Mouse (Mus musculus): Measurements from ENCODE around the gene Paxbp1. TPM values are rescaled to one million over a fixed set of nuclear protein-coding genes. Genes with fewer than 3 reads are reported as not detected.

Paxbp1 gene
- total and polyA plus RNA-seq, 2 experiments from 2014 or later = 18.8 to 30.6 TPM

- no peak overlapping the region for H3K4me3 ChIP-seq (ENCODE audit: low read depth, low read length)
- WGBS = 60% methylated on average over 8 of the region's 8 CpGs
- H3K9ac ChIP-seq (replicated peaks; ENCODE audit: low read depth, low read length) = no peak overlapping the region
- DNase-seq (ENCODE audit: low spot score) = no peak
- 0 out of 2 replicates have a peak, but pooled peaks cover 5% of the 10 kb centered on the region for H3K27me3 ChIP-seq (ENCODE audit: control insufficient read depth, insufficient read depth, low read length)
- H3K36me3 ChIP-seq (replicated peaks; ENCODE audit: control insufficient read depth, insufficient read depth, low read length) = no peaks in the 10 kb centered on the region
- H3K4me2 ChIP-seq (ENCODE audit: low read depth, low read length) = no peak overlapping the region
- no peak overlapping the region for H3K27ac ChIP-seq (ENCODE audit: low read depth)
- ATAC-seq (ENCODE audit: insufficient read depth, low read depth) = no peak
- no peaks in the 10 kb centered on the region for H3K9me3 ChIP-seq (replicated peaks; ENCODE audit: control insufficient read depth, low read length)
- 0 out of 2 replicates have a peak, but pooled peaks cover 3% of the 10 kb centered on the region for H3K4me1 ChIP-seq (ENCODE audit: control insufficient read depth, insufficient read depth)
- TF ChIP-seq CTCF (IDR thresholded peaks at IDR 0.05; ENCODE audit: low read depth) (no peak), EP300 (IDR thresholded peaks at IDR 0.05; ENCODE audit: low read depth) (no peak)
Measured at GRCm38 (mm10) chr16:91053599-91053998, 9.3 kb upstream of the Paxbp1 start.

- H3K27ac ChIP-seq (ENCODE audit: low read depth) = no peak overlapping the region
- ATAC-seq (ENCODE audit: insufficient read depth, low read depth) (no peak), DNase-seq (ENCODE audit: low spot score) (no peak)
- H3K4me3 ChIP-seq (ENCODE audit: low read depth, low read length) = no peak overlapping the region
- TF ChIP-seq CTCF (IDR thresholded peaks at IDR 0.05; ENCODE audit: low read depth) (peak; percentile 42), EP300 (IDR thresholded peaks at IDR 0.05; ENCODE audit: low read depth) (no peak)
- H3K36me3 ChIP-seq (replicated peaks; ENCODE audit: control insufficient read depth, insufficient read depth, low read length) = peaks cover 6% of the 10 kb centered on the region
- no peaks in the 10 kb centered on the region for H3K9me3 ChIP-seq (replicated peaks; ENCODE audit: control insufficient read depth, low read length)
- H3K27me3 ChIP-seq (ENCODE audit: control insufficient read depth, insufficient read depth, low read length) = no peaks in the 10 kb centered on the region
- peaks cover 7% of the 10 kb centered on the region for H3K4me1 ChIP-seq (ENCODE audit: control insufficient read depth, insufficient read depth)
- no peak overlapping the region for H3K4me2 ChIP-seq (ENCODE audit: low read depth, low read length)
- no peak overlapping the region for H3K9ac ChIP-seq (replicated peaks; ENCODE audit: low read depth, low read length)
- WGBS = 60% methylated on average over 8 of the region's 8 CpGs
Measured at GRCm38 (mm10) chr16:91045511-91045910, 1.2 kb upstream of the Paxbp1 start.

DNA sequence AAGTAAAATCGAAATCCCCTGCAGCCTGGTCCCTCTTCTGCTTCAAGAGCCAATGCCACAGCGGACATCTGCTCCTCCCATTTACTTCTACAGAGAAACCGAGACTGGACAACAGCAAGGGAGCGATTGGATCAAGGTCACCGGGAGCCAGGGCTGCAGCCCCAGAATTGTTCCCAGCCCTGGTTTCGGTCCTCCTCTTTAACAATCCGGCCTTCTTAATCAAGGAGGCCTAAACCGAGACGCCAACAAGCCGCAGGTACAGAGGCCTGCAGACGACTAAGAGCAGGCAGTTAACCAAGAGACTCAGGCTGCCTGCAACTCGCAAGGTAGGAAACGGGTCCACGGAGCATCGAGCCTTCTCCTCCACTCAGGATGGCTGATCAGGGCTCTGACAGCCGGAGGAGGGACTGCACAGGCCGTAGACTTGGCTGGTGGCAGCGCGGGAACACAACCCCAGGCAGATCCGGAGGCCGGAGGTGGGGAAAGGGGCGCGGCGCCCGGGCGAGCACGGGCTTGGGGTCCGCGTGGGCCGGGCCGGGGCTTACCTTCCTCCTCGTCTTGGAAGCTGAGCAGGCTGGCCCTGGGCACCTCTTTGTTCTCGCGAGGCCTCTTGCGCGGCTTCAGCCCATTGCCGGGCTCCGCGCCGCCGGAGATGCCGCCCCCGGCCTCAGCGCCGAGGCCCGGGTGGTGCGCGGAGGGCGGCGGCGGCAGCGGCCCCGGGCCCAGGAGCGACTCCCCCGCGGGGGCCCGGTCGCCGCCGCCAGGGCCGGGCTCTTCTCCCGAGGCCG is 688 bp downstream of the Paxbp1 start:
- H3K4me3 ChIP-seq (ENCODE audit: low read depth, low read length) = peak overlapping the region; percentile 96
- H3K27me3 ChIP-seq (ENCODE audit: control insufficient read depth, insufficient read depth, low read length) = no peaks in the 10 kb centered on the region
- H3K36me3 ChIP-seq (replicated peaks; ENCODE audit: control insufficient read depth, insufficient read depth, low read length) = peaks cover 17% of the 10 kb centered on the region
- H3K9me3 ChIP-seq (replicated peaks; ENCODE audit: control insufficient read depth, low read length) = no peaks in the 10 kb centered on the region
- WGBS = 0% methylated on average over 63 of the region's 63 CpGs
- peak overlapping the region; percentile 72 for H3K4me2 ChIP-seq (ENCODE audit: low read depth, low read length)
- H3K4me1 ChIP-seq (ENCODE audit: control insufficient read depth, insufficient read depth) = peaks cover 7% of the 10 kb centered on the region
- peak overlapping the region; percentile 94 for H3K9ac ChIP-seq (replicated peaks; ENCODE audit: low read depth, low read length)
- peak; percentile 51 for DNase-seq (ENCODE audit: low spot score)
- ATAC-seq (ENCODE audit: insufficient read depth, low read depth) = peak; percentile 83
- no peak for TF ChIP-seq CTCF (IDR thresholded peaks at IDR 0.05; ENCODE audit: low read depth)
- TF ChIP-seq EP300 (IDR thresholded peaks at IDR 0.05; ENCODE audit: low read depth) = no peak
- peak overlapping the region; percentile 97 for H3K27ac ChIP-seq (ENCODE audit: low read depth)

GRCm38 (mm10) chr16:91042640-91043039 is 1.7 kb downstream of the Paxbp1 start:
- no peak overlapping the region for H3K9ac ChIP-seq (replicated peaks; ENCODE audit: low read depth, low read length)
- H3K27me3 ChIP-seq (ENCODE audit: control insufficient read depth, insufficient read depth, low read length) = no peaks in the 10 kb centered on the region
- TF ChIP-seq CTCF (IDR thresholded peaks at IDR 0.05; ENCODE audit: low read depth) (no peak), EP300 (IDR thresholded peaks at IDR 0.05; ENCODE audit: low read depth) (no peak)
- ATAC-seq (ENCODE audit: insufficient read depth, low read depth) (no peak), DNase-seq (ENCODE audit: low spot score) (no peak)
- no peak overlapping the region for H3K27ac ChIP-seq (ENCODE audit: low read depth)
- H3K9me3 ChIP-seq (replicated peaks; ENCODE audit: control insufficient read depth, low read length) = no peaks in the 10 kb centered on the region
- H3K4me2 ChIP-seq (ENCODE audit: low read depth, low read length) = peak overlapping the region; percentile 72; the same call in 1 of the 2 replicates
- peaks cover 7% of the 10 kb centered on the region for H3K4me1 ChIP-seq (ENCODE audit: control insufficient read depth, insufficient read depth)
- WGBS = 29% methylated on average over 1 of the region's 1 CpGs
- H3K36me3 ChIP-seq (replicated peaks; ENCODE audit: control insufficient read depth, insufficient read depth, low read length) = peaks cover 27% of the 10 kb centered on the region
- peak overlapping the region; percentile 96; the same call in 1 of the 2 replicates for H3K4me3 ChIP-seq (ENCODE audit: low read depth, low read length)

GRCm38 (mm10) chr16:91035866-91036265 is 8.5 kb downstream of the Paxbp1 start:
- Histone ChIP-seq H3K9me3 (replicated peaks; ENCODE audit: control insufficient read depth, low read length) (no peaks in the 10 kb centered on the region), H3K4me3 (ENCODE audit: low read depth, low read length) (no peak overlapping the region), H3K4me2 (ENCODE audit: low read depth, low read length) (no peak overlapping the region), H3K4me1 (ENCODE audit: control insufficient read depth, insufficient read depth) (no peaks in the 10 kb centered on the region), H3K27me3 (ENCODE audit: control insufficient read depth, insufficient read depth, low read length) (no peaks in the 10 kb centered on the region), H3K36me3 (replicated peaks; ENCODE audit: control insufficient read depth, insufficient read depth, low read length) (peaks cover 81% of the 10 kb centered on the region), H3K9ac (replicated peaks; ENCODE audit: low read depth, low read length) (no peak overlapping the region), H3K27ac (ENCODE audit: low read depth) (no peak overlapping the region)
- no peak for DNase-seq (ENCODE audit: low spot score)
- TF ChIP-seq CTCF (IDR thresholded peaks at IDR 0.05; ENCODE audit: low read depth) (no peak), EP300 (IDR thresholded peaks at IDR 0.05; ENCODE audit: low read depth) (no peak)
- ATAC-seq (ENCODE audit: insufficient read depth, low read depth) = no peak
- 82% methylated on average over 10 of the region's 10 CpGs for WGBS

All from heart, postnatal 0 days (tissue).